Mouse (Mus musculus) R1 (cell line): ENCODE measurements at regions not wholly inside any gene's neighbourhood (a gene's known extent, or its start where the extent isn't known, plus 50 kb on each side); places are given as distances from the start of the nearest gene placed in this dataset.
A peak's percentile ranks its signal among the peaks of the same experiment; 100 is the strongest.

Source experiments
- DNase-seq: peaks from one replicate; pipeline ENCODE4 v3.0.0-alpha.2; 2018; ENCODE audit warnings: low read depth, low spot score

- no peak for DNase-seq
Observed at GRCm38 (mm10) chr1:57174289-57174890, 195.9 kb upstream of the Satb2 start.

GRCm38 (mm10) chr1:57188796-57189319, 188.6 kb upstream of the 1700066M21Rik start:
- no peak for DNase-seq

GRCm38 (mm10) chr1:57201274-57201673, 176.1 kb upstream of the 1700066M21Rik start:
- DNase-seq = no peak

GRCm38 (mm10) chr1:57204331-57204730, 173.1 kb upstream of the 1700066M21Rik start:
- DNase-seq = no peak

GRCm38 (mm10) chr1:57205198-57205987, 172.0 kb upstream of the 1700066M21Rik start:
- DNase-seq = peak; percentile 64

GRCm38 (mm10) chr1:57206496-57206895, 170.9 kb upstream of the 1700066M21Rik start:
- no peak for DNase-seq

GRCm38 (mm10) chr1:57206944-57207343, 170.5 kb upstream of the 1700066M21Rik start:
- DNase-seq = no peak

- no peak for DNase-seq
Observed at GRCm38 (mm10) chr1:57208415-57208814, 169.0 kb upstream of the 1700066M21Rik start.

GRCm38 (mm10) chr1:57209281-57209680, 168.1 kb upstream of the 1700066M21Rik start:
- no peak for DNase-seq

- DNase-seq = no peak
Observed at GRCm38 (mm10) chr1:57211046-57211445, 166.4 kb upstream of the 1700066M21Rik start.

GRCm38 (mm10) chr1:57213428-57213874, 164.0 kb upstream of the 1700066M21Rik start:
- DNase-seq = no peak

- no peak for DNase-seq
Observed at GRCm38 (mm10) chr1:57214266-57214665, 163.2 kb upstream of the 1700066M21Rik start.

GRCm38 (mm10) chr1:57217656-57218055, 159.8 kb upstream of the 1700066M21Rik start:
- DNase-seq = no peak

- no peak for DNase-seq
Observed at GRCm38 (mm10) chr1:57218127-57218526, 159.3 kb upstream of the 1700066M21Rik start.

GRCm38 (mm10) chr1:57218616-57219015, 158.8 kb upstream of the 1700066M21Rik start:
- no peak for DNase-seq

GRCm38 (mm10) chr1:57224425-57225104, 152.9 kb upstream of the 1700066M21Rik start:
- no peak for DNase-seq

- no peak for DNase-seq
Observed at GRCm38 (mm10) chr1:57243607-57244408, 133.6 kb upstream of the 1700066M21Rik start.

- no peak for DNase-seq
Observed at GRCm38 (mm10) chr1:57259626-57260025, 117.8 kb upstream of the 1700066M21Rik start.

GRCm38 (mm10) chr1:57265012-57265760, 112.2 kb upstream of the 1700066M21Rik start:
- no peak for DNase-seq

GRCm38 (mm10) chr1:57266695-57267094, 110.7 kb upstream of the 1700066M21Rik start:
- DNase-seq = no peak

- no peak for DNase-seq
Observed at GRCm38 (mm10) chr1:57267851-57268250, 109.6 kb upstream of the 1700066M21Rik start.
